ENCODE assay signal across 24 mouse cellular contexts in the genomic region with DNA sequence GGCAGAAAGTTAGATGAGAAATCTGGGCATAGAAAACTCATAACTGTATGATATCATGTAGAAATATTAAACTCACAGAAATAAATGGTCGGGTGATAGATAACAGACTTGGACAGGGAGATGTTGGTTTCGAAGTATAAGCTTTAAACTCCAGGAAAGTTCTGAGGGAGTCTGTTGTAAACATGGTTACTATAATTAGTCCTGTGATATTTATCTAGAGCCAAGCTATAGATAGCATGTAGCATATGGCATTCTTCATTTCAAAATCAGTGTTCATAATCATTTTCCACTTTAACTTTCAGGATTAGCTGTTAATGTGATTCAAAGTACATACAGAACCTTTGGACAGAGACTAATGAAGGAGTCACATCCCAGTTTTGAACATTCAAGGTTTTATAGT.
DNase-seq lines count a peak whose midpoint lies in the region; ATAC-seq and TF ChIP-seq lines count a peak whose summit lies in the region.
"Had no signal": no experiment of that assay in that cellular context is flagged by ENCODE, and none has a peak within 500 bp of the region (broad histone marks: within the 10 kb centered on the region; RNA-seq: fewer than 3 reads in every experiment).

No protein-coding gene starts in this region.

- ATAC-seq in forebrain, embryonic 16.5 days = peak; percentile 75
- no peak for ATAC-seq in forebrain, embryonic 11.5 days (replicated peaks; ENCODE audit: low FRiP score)
- ATAC-seq in lung, embryonic 16.5 days (ENCODE audit: low read depth) = peak; percentile 47; the same call in 1 of the 2 replicates
- ATAC-seq: CD4-positive, CD25-positive, alpha-beta regulatory T cell, adult 4 months; hindbrain, embryonic 16.5 days; intestine, embryonic 15.5 days had no signal

- WGBS in forebrain, embryonic 16.5 days = 75% methylated on average over 2 of the region's 2 CpGs
- 87% methylated on average over 2 of the region's 2 CpGs for WGBS in forebrain, embryonic 11.5 days
- WGBS in lung, embryonic 16.5 days = 53% methylated on average over 2 of the region's 2 CpGs
- 67% methylated on average over 2 of the region's 2 CpGs for WGBS in lung, adult 2 months

- H3K27me3 ChIP-seq in forebrain, embryonic 16.5 days (replicated peaks; ENCODE audit: control insufficient read depth, insufficient read depth, low read length) = no peaks in the 10 kb centered on the region
- H3K27me3 ChIP-seq in forebrain, embryonic 11.5 days (ENCODE audit: control insufficient read depth, insufficient read depth, low read length) = no peaks in the 10 kb centered on the region
- H3K27me3 ChIP-seq in lung, embryonic 16.5 days (ENCODE audit: control insufficient read depth, insufficient read depth, low read depth, low read length) = no peaks in the 10 kb centered on the region
- H3K27me3 ChIP-seq: heart, embryonic 15.5 days; hindbrain, embryonic 13.5 days; intestine, embryonic 15.5 days had no signal

- no peak overlapping the region for H3K4me3 ChIP-seq in forebrain, embryonic 16.5 days (replicated peaks; ENCODE audit: low read length)
- H3K4me3 ChIP-seq in forebrain, embryonic 11.5 days (ENCODE audit: low read depth, low read length) = no peak overlapping the region
- no peak overlapping the region for H3K4me3 ChIP-seq in lung, embryonic 16.5 days (ENCODE audit: low read length)
- H3K4me3 ChIP-seq in lung, adult 2 months (replicated peaks; ENCODE audit: extremely low read depth, low read depth, low read length) = no peak overlapping the region
- H3K4me3 ChIP-seq: gastrocnemius, adult 2 months; heart, embryonic 15.5 days; hindbrain, embryonic 10.5 days; hindbrain, embryonic 13.5 days; intestine, embryonic 15.5 days had no signal

- H3K4me2 ChIP-seq in forebrain, embryonic 16.5 days (ENCODE audit: low read length) = no peak overlapping the region
- no peak overlapping the region for H3K4me2 ChIP-seq in forebrain, embryonic 11.5 days (ENCODE audit: low read depth, low read length, severe bottlenecking)
- no peak overlapping the region for H3K4me2 ChIP-seq in lung, embryonic 16.5 days (ENCODE audit: low read depth, low read length)
- H3K4me2 ChIP-seq: heart, embryonic 11.5 days; heart, embryonic 15.5 days; hindbrain, embryonic 13.5 days; intestine, embryonic 15.5 days had no signal

- H3K4me1 ChIP-seq in forebrain, embryonic 16.5 days (replicated peaks; ENCODE audit: control insufficient read depth, insufficient read depth, low read length) = no peaks in the 10 kb centered on the region
- H3K4me1 ChIP-seq in forebrain, embryonic 11.5 days (replicated peaks; ENCODE audit: control insufficient read depth, insufficient read depth, low read length) = no peaks in the 10 kb centered on the region
- no peaks in the 10 kb centered on the region for H3K4me1 ChIP-seq in lung, embryonic 16.5 days (replicated peaks; ENCODE audit: control insufficient read depth, insufficient read depth, low read length)
- H3K4me1 ChIP-seq in lung, adult 2 months (ENCODE audit: control insufficient read depth, insufficient read depth, low read length) = no peaks in the 10 kb centered on the region
- H3K4me1 ChIP-seq: heart, embryonic 15.5 days; hindbrain, embryonic 10.5 days; hindbrain, embryonic 13.5 days; intestine, embryonic 15.5 days had no signal

- DNase-seq in forebrain, embryonic 11.5 days (ENCODE audit: low spot score) = no peak
- DNase-seq in lung, adult 2 months = no peak
- peak; percentile 12 for DNase-seq in telencephalon, adult 2 months (ENCODE audit: low read depth, low spot score)
- DNase-seq in testis, postnatal 14 days (ENCODE audit: low spot score) = no peak
- DNase-seq: adrenal gland, adult 2 months; adrenal gland, postnatal 14 days; cerebellum, adult 18-20 months; cerebellum, adult 9-10 months; cerebellum, postnatal 14 days; gastrocnemius, adult 2 months; gastrocnemius, postnatal 14 days; heart, adult 11 months; heart, postnatal 10 days; heart, postnatal 36 days; kidney, adult 11 months had no signal

- no peak overlapping the region for H3K27ac ChIP-seq in forebrain, embryonic 16.5 days (ENCODE audit: low read length)
- H3K27ac ChIP-seq in forebrain, embryonic 11.5 days (ENCODE audit: low read depth, low read length) = no peak overlapping the region
- no peak overlapping the region for H3K27ac ChIP-seq in lung, embryonic 16.5 days (ENCODE audit: low read length)
- H3K27ac ChIP-seq: gastrocnemius, adult 2 months; heart, embryonic 15.5 days; hindbrain, embryonic 10.5 days; hindbrain, embryonic 13.5 days; intestine, embryonic 15.5 days had no signal

- no peak for TF ChIP-seq POLR2A in lung, adult 2 months (IDR thresholded peaks at IDR 0.05; ENCODE audit: borderline replicate concordance, extremely low read depth, low read depth, low read length)

- no peaks in the 10 kb centered on the region for H3K36me3 ChIP-seq in forebrain, embryonic 16.5 days (ENCODE audit: control insufficient read depth, insufficient read depth)
- no peaks in the 10 kb centered on the region for H3K36me3 ChIP-seq in forebrain, embryonic 11.5 days (ENCODE audit: control insufficient read depth, insufficient read depth, low read length)
- no peaks in the 10 kb centered on the region for H3K36me3 ChIP-seq in lung, embryonic 16.5 days (ENCODE audit: control insufficient read depth, insufficient read depth, low read length)
- H3K36me3 ChIP-seq: heart, embryonic 15.5 days; hindbrain, embryonic 10.5 days; hindbrain, embryonic 13.5 days; intestine, embryonic 15.5 days had no signal

- TF ChIP-seq CTCF in lung, adult 2 months (IDR thresholded peaks at IDR 0.05; ENCODE audit: insufficient read depth, low read length) = no peak

- H3K9ac ChIP-seq in forebrain, embryonic 16.5 days (replicated peaks; ENCODE audit: low read depth, low read length) = no peak overlapping the region
- no peak overlapping the region for H3K9ac ChIP-seq in forebrain, embryonic 11.5 days (ENCODE audit: low read length)
- H3K9ac ChIP-seq in lung, embryonic 16.5 days (ENCODE audit: low read length) = no peak overlapping the region
- H3K9ac ChIP-seq: heart, embryonic 15.5 days; hindbrain, embryonic 13.5 days; intestine, embryonic 15.5 days had no signal

- no peaks in the 10 kb centered on the region for H3K9me3 ChIP-seq in forebrain, embryonic 16.5 days (ENCODE audit: control insufficient read depth, low read length)
- H3K9me3 ChIP-seq in forebrain, embryonic 11.5 days (ENCODE audit: control insufficient read depth, low read length) = no peaks in the 10 kb centered on the region
- no peaks in the 10 kb centered on the region for H3K9me3 ChIP-seq in lung, embryonic 16.5 days (ENCODE audit: control insufficient read depth, low read length)
- H3K9me3 ChIP-seq: heart, embryonic 15.5 days; hindbrain, embryonic 10.5 days; hindbrain, embryonic 13.5 days; intestine, embryonic 15.5 days had no signal
